Mouse (Mus musculus) hindbrain, postnatal 0 days (tissue): ENCODE results near the gene Mosmo. TPM values are rescaled to one million over a fixed set of nuclear protein-coding genes. Genes with fewer than 3 reads are reported as not detected.

Experiments used
- ATAC-seq: fragments of 200-750 bp; cut with Nextera tagmentation; 2 replicates; pipeline ENCODE4 v1.8.0; 2017; ENCODE audit warnings: mild to moderate bottlenecking, moderate TSS enrichment, moderate library complexity
- DNase-seq: peaks from one replicate; pipeline ENCODE4 v3.0.0-alpha.2; 2015; ENCODE audit warnings: low spot score
- H3K27ac ChIP-seq: fragments of 300-500 bp; sonication (generic); 2 replicates; pipeline ENCODE4 v1.5.1; 2014; ENCODE audit warnings: mild to moderate bottlenecking
- H3K27me3 ChIP-seq: fragments of 300-500 bp; sonication (generic); 2 replicates; pipeline ENCODE4 v1.6.1; 2014; ENCODE audit warnings: low read length, mixed read lengths; ENCODE audit not compliant: insufficient read depth
- H3K36me3 ChIP-seq: fragments of 300-500 bp; sonication (generic); 2 replicates; pipeline ENCODE4 v1.6.1; 2014; ENCODE audit warnings: low read length, mixed read lengths; ENCODE audit not compliant: insufficient read depth
- H3K4me1 ChIP-seq: fragments of 300-500 bp; sonication (generic); 2 replicates; pipeline ENCODE4 v1.6.1; 2014; ENCODE audit warnings: antibody characterized with exemption, low read length, mixed read lengths; ENCODE audit not compliant: insufficient read depth
- H3K4me2 ChIP-seq: fragments of 300-500 bp; sonication (generic); 2 replicates; pipeline ENCODE4 v1.6.1; 2014; ENCODE audit warnings: low read depth, mild to moderate bottlenecking, low read length, moderate library complexity, mixed read lengths
- H3K4me3 ChIP-seq: fragments of 300-500 bp; sonication (generic); 2 replicates; pipeline ENCODE4 v1.5.1; 2014; ENCODE audit warnings: low read length
- H3K9ac ChIP-seq: fragments of 300-500 bp; sonication (generic); replicated peaks from 2 replicates; pipeline ENCODE4 v1.6.1; 2014; ENCODE audit warnings: mild to moderate bottlenecking, low read length, moderate library complexity, mixed read lengths
- H3K9me3 ChIP-seq: fragments of 300-500 bp; sonication (generic); 2 replicates; pipeline ENCODE4 v1.6.1; 2016; ENCODE audit warnings: low read length, mixed read lengths
- CTCF ChIP-seq: IDR thresholded peaks from 2 replicates; pipeline ENCODE4 v1.5.1; 2016; ENCODE audit warnings: antibody characterized with exemption, control low read depth, low read depth
- WGBS: fragments of 180-500 bp; shearing (Covaris S2); extraction: QIAGEN DNeasy Blood & Tissue Kit; methylation state at CpG from one replicate; pipeline ENCODE4 v1.1.7; 2014; 5-methylcytosine and 5-hydroxymethylcytosine counted together
- polyA plus RNA-seq: library from polyadenylated mRNA; unstranded; fragments of >200 nt; fragmentation: Nextera tagmentation; extraction: Ambion mirVana; gene quantifications from 2 replicates; pipeline ENCODE4 v1.2.1, GENCODE M21; 2015
- total RNA-seq: library from RNA; depleted of rRNA; stranded (reverse); fragments of >200 nt; gene quantifications from 2 replicates; pipeline ENCODE4 v1.2.3, GENCODE M21; 2014

The Mosmo gene
- total and polyA plus RNA-seq, 2 experiments from 2014 or later: 12.2 to 18.9 TPM

DNA sequence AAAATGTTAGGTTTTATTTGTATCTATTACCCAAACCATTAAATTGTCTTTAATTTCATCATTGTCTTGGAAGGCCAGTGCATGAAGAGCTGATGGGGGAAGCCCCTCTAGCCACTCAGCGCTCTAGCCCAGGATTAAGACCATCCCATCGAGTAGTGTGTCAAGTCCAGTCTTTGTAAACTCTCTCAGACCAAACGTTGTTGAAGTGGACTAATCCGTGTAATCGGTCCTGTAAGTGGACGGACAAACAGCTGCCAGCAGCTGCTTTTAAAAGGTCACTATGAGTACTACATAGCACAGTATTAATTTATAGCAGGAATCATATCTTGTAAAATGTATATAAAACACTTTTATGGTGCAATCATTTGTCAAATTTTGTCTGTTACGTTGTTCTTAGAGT lies 55.5 kb downstream of the Mosmo start:
- TF ChIP-seq CTCF: no peak
- Histone ChIP-seq H3K4me2 (no peak overlapping the region), H3K27me3 (no peaks in the 10 kb centered on the region), H3K27ac (no peak overlapping the region), H3K36me3 (peaks cover 5% of the 10 kb centered on the region; the same call in 1 of the 2 replicates), H3K4me3 (no peak overlapping the region), H3K4me1 (no peaks in the 10 kb centered on the region), H3K9me3 (no peaks in the 10 kb centered on the region), H3K9ac (no peak overlapping the region)
- DNase-seq: no peak
- WGBS: 89% methylated on average over 7 of the region's 7 CpGs
- no peak for ATAC-seq

DNA sequence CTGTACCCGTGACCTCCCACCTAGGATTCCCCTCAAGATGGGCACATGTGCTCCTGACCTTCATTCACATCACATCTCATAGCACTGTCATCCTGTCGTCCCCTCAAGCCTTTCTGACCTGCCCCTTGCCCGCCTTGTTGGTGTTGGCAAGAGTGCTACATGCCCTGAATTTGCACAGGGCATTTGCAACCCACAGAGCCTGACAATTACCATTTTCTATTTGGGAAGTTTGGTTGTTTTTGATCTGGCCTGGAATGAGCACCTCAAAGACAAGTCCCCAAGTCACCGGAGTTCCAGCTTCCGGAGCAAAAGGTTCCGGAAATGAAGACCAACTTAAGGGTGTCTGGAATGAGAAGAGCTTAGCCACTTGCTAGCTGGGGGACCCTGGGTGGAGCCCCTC lies 61.6 kb downstream of the Mosmo start, which contains the start of gene Vwa3a:
TSS of gene Vwa3a (plus strand) at position 301 of the 400 bp plus-strand sequence.
- DNase-seq (no peak), ATAC-seq (no peak)
- WGBS: 74% methylated on average over 6 of the region's 6 CpGs
- TF ChIP-seq CTCF: no peak
- Histone ChIP-seq H3K27ac (no peak within 1 kb of the TSS), H3K4me2 (no peak within 1 kb of the TSS), H3K9me3 (no peaks in the 10 kb centered on the region), H3K9ac (no peak within 1 kb of the TSS), H3K27me3 (no peaks in the 10 kb centered on the region), H3K36me3 (no peaks in the 10 kb centered on the region), H3K4me1 (0 out of 2 replicates have a peak, but pooled peaks cover 4% of the 10 kb centered on the region), H3K4me3 (no peak within 1 kb of the TSS)

DNA sequence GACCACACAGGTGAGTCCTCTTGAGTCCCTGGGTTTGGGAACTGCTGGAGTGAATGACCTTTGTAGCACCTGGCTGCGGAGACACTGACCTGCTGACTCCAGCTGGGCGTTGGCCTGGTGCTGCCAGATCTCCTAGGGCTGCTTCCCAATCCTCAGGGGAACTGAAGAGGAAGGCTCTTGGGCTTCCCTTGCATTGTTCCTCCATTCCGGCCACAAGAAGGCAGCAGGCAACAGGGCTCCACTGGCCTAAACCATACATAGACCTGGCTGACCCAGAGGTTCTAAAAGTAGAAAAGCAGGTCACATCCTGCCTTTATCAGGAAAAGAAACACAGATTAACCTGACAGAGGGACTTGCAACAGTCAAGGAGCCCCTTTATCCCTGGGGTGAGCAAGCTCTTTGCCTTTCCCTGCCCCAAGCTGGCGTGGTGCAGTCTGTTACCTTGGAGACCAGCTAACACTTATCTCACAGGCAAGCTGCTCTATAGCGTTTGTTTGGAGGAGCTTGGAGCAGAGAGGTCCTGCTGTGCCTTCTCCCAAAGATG lies 62.2 kb downstream of the Mosmo start:
- H3K9me3 ChIP-seq: no peaks in the 10 kb centered on the region
- no peak overlapping the region for H3K4me2 ChIP-seq
- TF ChIP-seq CTCF: peak; percentile 28; the same call in 1 of the 2 replicates
- peak; percentile 65; the same call in 1 of the 2 replicates for ATAC-seq
- no peaks in the 10 kb centered on the region for H3K27me3 ChIP-seq
- H3K4me3 ChIP-seq: no peak overlapping the region
- no peaks in the 10 kb centered on the region for H3K36me3 ChIP-seq
- H3K9ac ChIP-seq: no peak overlapping the region
- 4% methylated on average over 5 of the region's 5 CpGs for WGBS
- H3K4me1 ChIP-seq: 0 out of 2 replicates have a peak, but pooled peaks cover 4% of the 10 kb centered on the region
- H3K27ac ChIP-seq: no peak overlapping the region
- peak; percentile 39 for DNase-seq

DNA sequence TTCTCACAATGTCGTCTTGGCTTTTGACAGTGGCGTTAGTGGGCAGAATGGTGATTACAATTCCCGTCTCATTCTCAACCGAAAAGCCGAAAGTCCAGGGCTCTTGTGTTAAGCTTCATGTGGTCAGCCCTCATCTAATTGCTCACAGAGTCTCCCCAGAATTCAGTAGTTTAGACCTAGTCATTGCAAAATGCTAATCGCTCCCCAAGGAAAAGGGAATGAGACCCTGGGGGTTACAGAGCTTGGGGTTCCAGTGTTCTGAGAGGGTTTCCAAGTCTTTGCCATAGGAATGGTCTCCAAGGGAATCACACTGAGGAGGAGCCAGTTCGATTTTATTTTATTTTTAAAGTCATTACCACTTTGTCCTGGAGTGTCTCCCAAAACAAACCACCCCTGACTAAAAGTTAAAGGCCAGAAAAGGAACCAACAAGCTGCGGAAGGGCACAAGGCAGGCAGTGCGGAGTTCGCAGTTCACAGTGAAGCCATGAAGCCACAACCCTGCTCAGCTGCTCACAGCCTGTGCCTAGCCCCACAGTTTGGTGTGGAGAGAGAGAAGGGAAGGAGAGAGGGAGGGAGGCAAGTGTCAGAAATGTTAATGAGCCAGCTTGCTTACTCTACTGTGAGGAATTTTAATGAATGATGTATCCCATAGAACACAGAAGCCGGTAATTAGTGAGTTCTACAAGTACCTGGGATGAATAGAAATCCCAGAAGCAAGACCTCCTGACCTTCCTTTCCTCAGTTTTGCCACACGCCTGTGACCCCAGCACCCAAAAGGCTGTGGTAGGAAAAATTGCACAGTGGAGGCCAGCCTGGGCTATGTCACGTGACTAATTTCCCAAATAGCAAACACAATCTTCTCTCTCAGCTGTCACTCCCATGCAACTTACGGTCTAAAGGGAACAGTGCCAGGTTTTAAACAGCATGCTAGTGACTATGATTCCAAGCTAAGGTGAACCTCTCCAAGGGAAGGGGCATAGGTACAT lies 66.2 kb downstream of the Mosmo start:
- H3K4me2 ChIP-seq: no peak overlapping the region
- H3K9me3 ChIP-seq: no peaks in the 10 kb centered on the region
- no peak overlapping the region for H3K27ac ChIP-seq
- ATAC-seq (no peak), DNase-seq (no peak)
- H3K27me3 ChIP-seq: no peaks in the 10 kb centered on the region
- H3K36me3 ChIP-seq: no peaks in the 10 kb centered on the region
- H3K4me1 ChIP-seq: 0 out of 2 replicates have a peak, but pooled peaks cover 4% of the 10 kb centered on the region
- H3K9ac ChIP-seq: no peak overlapping the region
- no peak for TF ChIP-seq CTCF
- 66% methylated on average over 14 of the region's 14 CpGs for WGBS
- no peak overlapping the region for H3K4me3 ChIP-seq

DNA sequence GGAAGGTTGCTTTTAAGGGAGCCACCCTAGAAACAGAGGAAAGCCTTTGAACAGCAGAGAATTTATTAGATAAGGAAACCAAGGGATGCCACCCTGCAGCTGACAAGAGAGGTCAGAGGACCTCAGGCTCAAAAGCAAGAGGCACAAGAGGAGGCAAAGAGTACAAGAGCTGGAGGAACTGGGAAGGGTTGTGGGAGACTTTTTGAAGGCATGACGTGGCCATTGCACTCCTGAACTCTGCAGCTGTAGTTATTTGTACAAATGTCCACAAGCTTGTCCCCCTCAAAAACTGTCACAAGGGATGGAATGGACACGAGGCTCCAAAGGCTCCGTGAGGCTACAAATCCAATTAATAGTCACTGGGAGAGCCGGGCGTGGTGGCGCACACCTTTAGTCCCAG lies 67.2 kb downstream of the Mosmo start:
- Histone ChIP-seq H3K4me3 (no peak overlapping the region), H3K27me3 (no peaks in the 10 kb centered on the region), H3K9ac (no peak overlapping the region), H3K9me3 (no peaks in the 10 kb centered on the region), H3K4me2 (no peak overlapping the region), H3K36me3 (no peaks in the 10 kb centered on the region), H3K27ac (no peak overlapping the region), H3K4me1 (no peaks in the 10 kb centered on the region)
- no peak for DNase-seq
- WGBS: 92% methylated on average over 6 of the region's 6 CpGs
- no peak for ATAC-seq
- no peak for TF ChIP-seq CTCF

DNA sequence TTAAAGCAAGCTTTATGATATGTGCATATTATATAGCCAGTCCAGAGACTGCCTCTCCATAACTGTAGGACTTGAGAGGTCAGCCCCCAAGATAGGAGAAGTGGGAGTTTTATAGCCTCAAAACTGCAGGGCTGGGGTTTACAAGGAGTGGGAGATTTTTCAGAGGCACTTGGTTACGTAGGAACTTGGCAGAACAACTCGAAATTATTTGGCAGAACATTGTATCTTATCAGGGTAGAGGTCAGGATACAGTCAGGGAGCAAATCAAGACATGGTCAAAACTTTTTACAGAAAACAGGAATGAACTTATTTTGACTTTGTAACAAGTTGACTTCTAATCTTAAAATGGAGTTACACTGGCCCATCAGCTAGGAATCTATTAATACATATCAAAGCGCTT lies 68.6 kb downstream of the Mosmo start:
- Histone ChIP-seq H3K27ac (no peak overlapping the region), H3K36me3 (no peaks in the 10 kb centered on the region), H3K4me2 (no peak overlapping the region), H3K4me3 (no peak overlapping the region), H3K9me3 (no peaks in the 10 kb centered on the region), H3K9ac (no peak overlapping the region), H3K27me3 (no peaks in the 10 kb centered on the region), H3K4me1 (no peaks in the 10 kb centered on the region)
- no peak for ATAC-seq
- TF ChIP-seq CTCF: no peak
- DNase-seq: no peak
- 75% methylated on average over 3 of the region's 3 CpGs for WGBS
